Mouse (Mus musculus) hindbrain, postnatal 0 days (tissue): ENCODE data around the gene Pigq. TPM values are rescaled to one million over a fixed set of nuclear protein-coding genes. Genes with fewer than 3 reads are reported as not detected.

Experiments
- ATAC-seq: fragments of 200-750 bp; cut with Nextera tagmentation; 2 replicates; pipeline ENCODE4 v1.8.0; 2017; ENCODE audit warnings: mild to moderate bottlenecking, moderate TSS enrichment, moderate library complexity
- DNase-seq: peaks from one replicate; pipeline ENCODE4 v3.0.0-alpha.2; 2015; ENCODE audit warnings: low spot score
- H3K27ac ChIP-seq: fragments of 300-500 bp; sonication (generic); 2 replicates; pipeline ENCODE4 v1.5.1; 2014; ENCODE audit warnings: mild to moderate bottlenecking
- H3K27me3 ChIP-seq: fragments of 300-500 bp; sonication (generic); 2 replicates; pipeline ENCODE4 v1.6.1; 2014; ENCODE audit warnings: low read length, mixed read lengths; ENCODE audit not compliant: insufficient read depth
- H3K36me3 ChIP-seq: fragments of 300-500 bp; sonication (generic); 2 replicates; pipeline ENCODE4 v1.6.1; 2014; ENCODE audit warnings: low read length, mixed read lengths; ENCODE audit not compliant: insufficient read depth
- H3K4me1 ChIP-seq: fragments of 300-500 bp; sonication (generic); 2 replicates; pipeline ENCODE4 v1.6.1; 2014; ENCODE audit warnings: antibody characterized with exemption, low read length, mixed read lengths; ENCODE audit not compliant: insufficient read depth
- H3K4me2 ChIP-seq: fragments of 300-500 bp; sonication (generic); 2 replicates; pipeline ENCODE4 v1.6.1; 2014; ENCODE audit warnings: low read depth, mild to moderate bottlenecking, low read length, moderate library complexity, mixed read lengths
- H3K4me3 ChIP-seq: fragments of 300-500 bp; sonication (generic); 2 replicates; pipeline ENCODE4 v1.5.1; 2014; ENCODE audit warnings: low read length
- H3K9ac ChIP-seq: fragments of 300-500 bp; sonication (generic); replicated peaks from 2 replicates; pipeline ENCODE4 v1.6.1; 2014; ENCODE audit warnings: mild to moderate bottlenecking, low read length, moderate library complexity, mixed read lengths
- H3K9me3 ChIP-seq: fragments of 300-500 bp; sonication (generic); 2 replicates; pipeline ENCODE4 v1.6.1; 2016; ENCODE audit warnings: low read length, mixed read lengths
- CTCF ChIP-seq: IDR thresholded peaks from 2 replicates; pipeline ENCODE4 v1.5.1; 2016; ENCODE audit warnings: antibody characterized with exemption, control low read depth, low read depth
- WGBS: fragments of 180-500 bp; shearing (Covaris S2); extraction: QIAGEN DNeasy Blood & Tissue Kit; methylation state at CpG from one replicate; pipeline ENCODE4 v1.1.7; 2014; 5-methylcytosine and 5-hydroxymethylcytosine counted together
- polyA plus RNA-seq: library from polyadenylated mRNA; unstranded; fragments of >200 nt; fragmentation: Nextera tagmentation; extraction: Ambion mirVana; gene quantifications from 2 replicates; pipeline ENCODE4 v1.2.1, GENCODE M21; 2015
- total RNA-seq: library from RNA; depleted of rRNA; stranded (reverse); fragments of >200 nt; gene quantifications from 2 replicates; pipeline ENCODE4 v1.2.3, GENCODE M21; 2014

Pigq gene
- total and polyA plus RNA-seq, 2 experiments from 2014 or later = 76.3 to 99.7 TPM

DNA sequence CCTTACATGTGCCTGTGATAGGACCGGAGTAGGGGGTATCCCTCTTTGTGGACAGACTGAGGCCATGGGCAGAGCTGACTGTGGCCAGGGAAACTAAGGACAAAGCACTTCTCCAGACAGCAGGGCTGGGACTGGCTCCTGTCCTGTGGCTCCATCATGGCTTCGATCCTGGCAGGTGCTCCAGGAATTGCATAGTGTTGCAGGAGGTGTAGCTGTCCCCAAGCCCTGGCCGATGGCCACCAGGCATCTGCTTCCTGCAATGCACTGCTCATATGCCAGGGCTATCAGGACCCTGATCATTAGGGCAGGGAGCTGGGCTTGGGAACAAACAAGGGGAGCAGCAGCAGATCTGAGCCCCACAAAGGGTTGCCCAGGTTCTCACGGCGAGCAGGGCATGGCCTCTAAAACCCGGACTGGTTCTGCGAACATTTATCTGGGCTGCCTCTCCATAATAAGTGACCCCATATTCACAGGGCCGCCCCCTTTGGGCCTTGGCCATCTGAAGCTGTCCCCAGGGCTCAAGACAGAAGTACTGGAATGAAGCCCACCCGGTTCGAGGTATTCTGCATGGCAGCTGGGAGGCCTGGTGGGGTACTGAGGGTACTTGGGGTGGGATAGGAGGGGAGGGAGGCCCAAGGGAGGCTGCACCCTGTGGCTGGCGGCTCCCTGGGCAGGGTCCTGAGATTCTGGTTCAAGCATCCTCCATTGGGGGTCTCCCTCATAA lies 14.2 kb upstream of the Pigq start:
- Histone ChIP-seq H3K9ac (0 out of 2 replicates have a peak overlapping the region, but pooled peaks have one; percentile 13), H3K4me2 (no peak overlapping the region), H3K36me3 (no peaks in the 10 kb centered on the region), H3K27ac (peak overlapping the region; percentile 60), H3K27me3 (no peaks in the 10 kb centered on the region), H3K4me3 (no peak overlapping the region), H3K4me1 (peaks cover 4% of the 10 kb centered on the region; the same call in 1 of the 2 replicates), H3K9me3 (no peaks in the 10 kb centered on the region)
- DNase-seq (peak; percentile 21), ATAC-seq (no peak)
- WGBS = 86% methylated on average over 11 of the region's 11 CpGs
- no peak for TF ChIP-seq CTCF

DNA sequence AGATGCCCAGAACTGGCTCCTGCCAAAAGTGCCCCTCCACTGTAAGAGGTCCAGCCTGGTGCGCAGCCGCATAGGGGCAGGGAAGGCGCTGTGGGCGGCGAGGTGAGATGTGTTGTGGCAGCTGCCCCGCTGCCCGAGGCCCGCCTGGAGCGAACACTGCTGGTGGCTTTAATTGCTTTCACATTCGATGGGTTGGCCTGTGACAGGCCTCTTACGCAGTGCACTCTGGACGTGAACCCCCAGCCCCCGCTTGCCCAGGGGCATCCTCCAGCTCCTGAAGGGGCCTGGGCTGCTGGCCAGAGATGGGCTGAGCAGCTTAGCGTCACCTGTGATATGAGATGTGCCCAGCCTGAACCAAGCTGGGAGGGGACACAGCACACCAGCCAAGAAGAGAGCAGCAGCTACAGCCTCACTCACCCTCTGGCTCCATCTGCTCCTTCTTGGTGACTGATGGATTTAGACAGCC lies 12.9 kb upstream of the Pigq start:
- Histone ChIP-seq H3K9ac (no peak overlapping the region), H3K36me3 (no peaks in the 10 kb centered on the region), H3K27ac (peak overlapping the region; percentile 60; the same call in 1 of the 2 replicates), H3K4me2 (no peak overlapping the region), H3K4me3 (no peak overlapping the region), H3K9me3 (no peaks in the 10 kb centered on the region), H3K27me3 (no peaks in the 10 kb centered on the region), H3K4me1 (peaks cover 7% of the 10 kb centered on the region; the same call in 1 of the 2 replicates)
- peak; percentile 72 for DNase-seq
- 51% methylated on average over 14 of the region's 14 CpGs for WGBS
- ATAC-seq = peak; percentile 59
- TF ChIP-seq CTCF = no peak

DNA sequence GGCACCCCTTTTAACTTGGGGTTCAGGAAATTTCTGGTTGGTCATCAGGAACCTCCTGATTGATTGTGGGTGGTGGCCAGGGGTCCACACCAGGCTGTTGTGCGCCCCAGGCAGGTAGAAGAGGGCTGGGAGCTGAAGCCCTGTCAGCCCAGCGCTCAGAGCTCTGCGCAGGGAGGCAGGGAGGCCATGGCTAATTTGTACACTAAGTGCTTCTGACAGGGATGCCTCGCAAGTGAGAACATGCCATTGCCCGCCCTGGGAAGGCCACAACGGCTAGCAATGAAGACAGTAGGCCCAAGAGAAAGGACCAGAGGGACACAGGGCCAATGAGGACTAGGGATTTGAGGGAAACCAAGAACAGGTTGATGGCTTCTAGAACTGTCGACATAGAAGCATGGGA lies 11.9 kb upstream of the Pigq start:
- TF ChIP-seq CTCF = no peak
- WGBS = 64% methylated on average over 7 of the region's 7 CpGs
- H3K36me3 ChIP-seq = no peaks in the 10 kb centered on the region
- DNase-seq = peak; percentile 57
- H3K4me3 ChIP-seq = no peak overlapping the region
- ATAC-seq = no peak
- peak overlapping the region; percentile 60 for H3K27ac ChIP-seq
- no peak overlapping the region for H3K4me2 ChIP-seq
- H3K4me1 ChIP-seq = peaks cover 7% of the 10 kb centered on the region; the same call in 1 of the 2 replicates
- no peak overlapping the region for H3K9ac ChIP-seq
- H3K27me3 ChIP-seq = peaks cover 7% of the 10 kb centered on the region; the same call in 1 of the 2 replicates
- no peaks in the 10 kb centered on the region for H3K9me3 ChIP-seq

DNA sequence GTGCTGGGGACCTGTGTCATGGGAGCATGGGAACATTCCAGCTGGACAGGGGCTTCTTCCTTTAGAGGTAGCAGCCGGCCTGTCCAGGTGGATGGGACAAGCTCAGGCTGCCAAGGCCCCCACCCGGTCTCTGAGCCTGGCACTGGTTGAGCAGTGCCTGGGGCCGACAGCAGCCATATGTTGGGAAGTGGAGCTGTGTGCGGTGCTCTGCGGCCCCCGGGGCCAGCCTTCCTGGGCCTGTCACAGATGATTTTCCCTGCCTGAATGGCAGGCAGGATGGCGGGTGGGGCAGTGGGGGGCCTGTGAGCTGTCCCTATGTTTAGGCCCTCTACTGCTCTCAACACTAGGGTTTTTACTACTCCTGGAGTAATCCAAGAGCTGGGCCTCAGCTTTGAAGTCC lies 11.5 kb upstream of the Pigq start:
- peak overlapping the region; percentile 60 for H3K27ac ChIP-seq
- WGBS = 37% methylated on average over 7 of the region's 7 CpGs
- no peak for TF ChIP-seq CTCF
- H3K36me3 ChIP-seq = no peaks in the 10 kb centered on the region
- no peaks in the 10 kb centered on the region for H3K9me3 ChIP-seq
- H3K9ac ChIP-seq = no peak overlapping the region
- H3K4me3 ChIP-seq = no peak overlapping the region
- no peak overlapping the region for H3K4me2 ChIP-seq
- ATAC-seq (0 out of 2 replicates have a peak, but pooled peaks have one; percentile 25), DNase-seq (peak; percentile 65)
- H3K27me3 ChIP-seq = peaks cover 7% of the 10 kb centered on the region; the same call in 1 of the 2 replicates
- H3K4me1 ChIP-seq = peaks cover 7% of the 10 kb centered on the region; the same call in 1 of the 2 replicates

DNA sequence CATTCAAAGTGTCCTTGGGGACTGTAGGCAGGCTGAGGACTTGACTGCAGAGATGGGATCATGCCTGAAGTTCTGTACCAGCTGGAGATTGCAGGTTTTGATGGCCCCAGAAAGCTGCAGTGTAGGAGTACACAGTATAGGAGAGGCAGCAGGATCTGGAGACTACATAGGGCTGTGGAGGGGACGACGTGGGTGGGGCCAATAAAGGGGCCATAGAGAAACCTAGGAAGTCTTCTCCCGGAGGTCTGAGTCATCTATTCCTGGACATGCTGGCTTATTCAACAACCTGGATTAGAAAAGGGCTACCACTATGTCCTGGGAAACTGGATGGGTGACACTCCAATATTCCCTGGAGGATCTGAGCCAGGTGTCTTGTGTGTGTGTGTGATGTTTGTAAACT lies 11.0 kb upstream of the Pigq start:
- DNase-seq = no peak
- H3K27ac ChIP-seq = no peak overlapping the region
- H3K4me2 ChIP-seq = no peak overlapping the region
- H3K4me1 ChIP-seq = peaks cover 7% of the 10 kb centered on the region; the same call in 1 of the 2 replicates
- no peak for TF ChIP-seq CTCF
- no peaks in the 10 kb centered on the region for H3K9me3 ChIP-seq
- H3K36me3 ChIP-seq = no peaks in the 10 kb centered on the region
- peaks cover 7% of the 10 kb centered on the region; the same call in 1 of the 2 replicates for H3K27me3 ChIP-seq
- H3K9ac ChIP-seq = no peak overlapping the region
- H3K4me3 ChIP-seq = no peak overlapping the region
- WGBS = 60% methylated on average over 3 of the region's 3 CpGs
- no peak for ATAC-seq

DNA sequence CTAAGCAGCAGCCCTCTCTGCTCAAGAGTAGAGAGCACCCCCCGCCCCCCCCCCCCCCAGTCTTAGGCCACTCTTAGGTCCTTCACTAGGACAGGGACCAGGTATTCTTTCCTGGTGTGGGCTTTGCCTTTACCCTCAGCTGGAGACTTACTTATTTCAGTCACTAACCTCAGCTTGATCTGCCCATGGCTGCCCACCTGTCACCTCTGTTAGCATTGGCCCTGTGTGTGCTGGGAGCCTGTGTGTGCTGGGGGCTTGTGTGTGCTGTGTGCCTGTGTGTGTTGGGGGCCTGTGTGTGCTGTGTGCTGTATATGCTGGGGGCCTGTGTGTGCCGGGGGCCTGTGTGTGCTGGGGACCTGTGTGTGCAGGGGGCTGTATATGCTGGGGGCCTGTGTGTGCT lies 9.9 kb upstream of the Pigq start:
- 84% methylated on average over 2 of the region's 2 CpGs for WGBS
- Histone ChIP-seq H3K27ac (no peak overlapping the region), H3K36me3 (no peaks in the 10 kb centered on the region), H3K9ac (no peak overlapping the region), H3K4me3 (no peak overlapping the region), H3K9me3 (no peaks in the 10 kb centered on the region), H3K4me2 (no peak overlapping the region), H3K27me3 (peaks cover 7% of the 10 kb centered on the region; the same call in 1 of the 2 replicates), H3K4me1 (peaks cover 7% of the 10 kb centered on the region; the same call in 1 of the 2 replicates)
- TF ChIP-seq CTCF = no peak
- no peak for ATAC-seq
- DNase-seq = no peak
